Mouse (Mus musculus) cerebellum, postnatal 4 days (tissue): ENCODE results near the gene Mtcl1.

Experiments
- DNase-seq, 2 experiments: peaks; one replicate each; pipeline ENCODE4 v3.0.0; 2022; ENCODE audit warnings: low spot score in 2 of 2, mixed read lengths in 1 of 2

Mtcl1 gene

GRCm38 (mm10) chr17:66364525-66365292 lies 84.8 kb downstream of the Mtcl1 start:
- no peak for DNase-seq

GRCm38 (mm10) chr17:66363852-66364524 lies 85.6 kb downstream of the Mtcl1 start:
- no peak for DNase-seq

- no peak for DNase-seq
These were observed 87.1 kb downstream of the Mtcl1 start for GRCm38 (mm10) chr17:66362287-66363016.

- DNase-seq = no peak
These were observed 91.2 kb downstream of the Mtcl1 start for GRCm38 (mm10) chr17:66358026-66358978.

GRCm38 (mm10) chr17:66357171-66358025 lies 92.2 kb downstream of the Mtcl1 start:
- no peak for DNase-seq

- no peak for DNase-seq
These were observed 95.6 kb downstream of the Mtcl1 start for GRCm38 (mm10) chr17:66353907-66354306.

- no peak for DNase-seq
These were observed 96.5 kb downstream of the Mtcl1 start for GRCm38 (mm10) chr17:66352847-66353643.

GRCm38 (mm10) chr17:66352219-66352618 lies 97.3 kb downstream of the Mtcl1 start:
- no peak for DNase-seq

GRCm38 (mm10) chr17:66350689-66351088 lies 98.9 kb downstream of the Mtcl1 start:
- DNase-seq = no peak

- no peak for DNase-seq
These were observed 99.4 kb downstream of the Mtcl1 start for GRCm38 (mm10) chr17:66350127-66350526.

GRCm38 (mm10) chr17:66346378-66346777 lies 103.2 kb downstream of the Mtcl1 start:
- DNase-seq = no peak

- peak in 1 of 2 experiments; percentile 61 for DNase-seq
These were observed 103.9 kb downstream of the Mtcl1 start for GRCm38 (mm10) chr17:66345680-66346079.

- no peak for DNase-seq
These were observed 106.6 kb downstream of the Mtcl1 start for GRCm38 (mm10) chr17:66342932-66343331.

- no peak for DNase-seq
These were observed 107.9 kb downstream of the Mtcl1 start for GRCm38 (mm10) chr17:66341670-66342069.

GRCm38 (mm10) chr17:66340798-66341197 lies 108.8 kb downstream of the Mtcl1 start:
- DNase-seq = no peak

GRCm38 (mm10) chr17:66337929-66338328 lies 111.6 kb downstream of the Mtcl1 start:
- no peak for DNase-seq

- no peak for DNase-seq
These were observed 114.0 kb downstream of the Mtcl1 start for GRCm38 (mm10) chr17:66335568-66335967.

- no peak for DNase-seq
These were observed 114.7 kb downstream of the Mtcl1 start for GRCm38 (mm10) chr17:66334894-66335293.

- no peak for DNase-seq
These were observed 118.3 kb downstream of the Mtcl1 start for GRCm38 (mm10) chr17:66331207-66331606.
